Comparison of ENCODE assay signal across 8 mouse cellular contexts in the genomic region with DNA sequence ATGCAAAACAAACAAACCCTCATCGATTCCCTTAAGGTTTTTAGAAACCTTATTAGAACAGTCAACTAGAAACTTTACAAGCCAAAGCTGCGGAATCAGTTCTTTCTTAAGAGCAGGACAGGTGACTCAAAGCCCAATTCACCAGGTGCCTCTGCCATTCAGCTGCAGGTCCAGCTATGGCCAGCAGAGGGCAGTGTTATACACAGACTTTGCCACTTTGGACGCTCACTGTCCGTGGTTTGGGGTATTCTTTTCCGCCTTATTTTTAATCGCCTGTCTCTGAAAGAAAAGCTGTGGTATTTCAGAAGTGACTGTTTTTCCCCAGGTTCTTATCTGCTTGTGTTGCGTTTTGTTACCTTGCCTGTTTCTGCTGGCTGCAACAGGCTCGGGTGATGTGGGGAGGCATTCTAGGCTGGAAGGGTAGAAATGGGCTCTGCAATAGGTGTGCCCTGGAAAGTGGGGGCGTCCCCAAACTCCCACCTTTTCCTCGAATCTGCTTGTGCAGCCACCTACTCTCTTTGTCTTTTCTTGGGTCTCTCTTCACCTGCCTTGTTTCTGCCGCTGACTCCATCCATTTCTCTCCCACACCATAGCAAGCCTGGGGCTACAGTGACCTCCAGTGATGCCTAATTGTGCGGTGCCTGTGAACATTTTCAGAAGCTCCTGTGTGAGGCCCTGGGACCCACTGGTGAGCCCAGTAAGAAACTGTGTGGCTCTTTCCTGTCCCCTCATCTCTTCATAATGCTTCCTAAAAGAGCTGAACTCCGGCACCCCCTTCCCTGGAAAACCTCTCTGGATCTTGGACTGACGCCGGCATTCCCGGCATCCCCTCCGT.
DNase-seq lines count a peak whose midpoint lies in the region; ATAC-seq lines count a peak whose summit lies in the region.

No protein-coding gene starts in this region.

- peak; percentile 24 for DNase-seq in WW6 (ENCODE audit: low read depth, low spot score)
- DNase-seq in cerebellum, postnatal 10 days: peak; percentile 89 to 94
- peak; percentile 61 to 62 for DNase-seq in gastrocnemius, adult 8-10 months (ENCODE audit: low spot score in 2 of 2)
- peak; percentile 33 for DNase-seq in hindlimb bud, embryonic 11.5 days (ENCODE audit: extremely low spot score, low read depth, low spot score)
- peak; percentile 81 to 83 for DNase-seq in left cerebral cortex, postnatal 14 days (ENCODE audit: low spot score in 2 of 2)
- peak; percentile 65 for DNase-seq in skeletal muscle tissue, adult 2 months (ENCODE audit: low read depth, low spot score)

- intact Hi-C loops in left cerebral cortex, postnatal 14 days (cut with DNase I): loop anchor here (2.0 to 5.0 kb wide), 3 partner anchors 158 to 255 kb away; a partner anchor contains a TSS

- ATAC-seq in megakaryocyte-erythroid progenitor cell, adult 5-6 weeks (replicated peaks; ENCODE audit: low FRiP score, low TSS enrichment, poor library complexity, severe bottlenecking): peak; percentile 90
- no peak; the same call in 1 of the 2 replicates for ATAC-seq in erythroid progenitor cell, adult 5-6 weeks (replicated peaks; ENCODE audit: low FRiP score, poor library complexity, severe bottlenecking)

Comparison
In these comparisons a context has a peak if more than half of its experiments do, and no peak if none do; other contexts are left out.
1. DNase-seq: peak in every context shown above with its lines; median percentile 92 in cerebellum, postnatal 10 days; 82 in left cerebral cortex, postnatal 14 days; 65 in skeletal muscle tissue, adult 2 months; 62 in gastrocnemius, adult 8-10 months; 33 in hindlimb bud, embryonic 11.5 days; 24 in WW6.